ENCODE assay signal across 23 mouse cellular contexts in the genomic region with DNA sequence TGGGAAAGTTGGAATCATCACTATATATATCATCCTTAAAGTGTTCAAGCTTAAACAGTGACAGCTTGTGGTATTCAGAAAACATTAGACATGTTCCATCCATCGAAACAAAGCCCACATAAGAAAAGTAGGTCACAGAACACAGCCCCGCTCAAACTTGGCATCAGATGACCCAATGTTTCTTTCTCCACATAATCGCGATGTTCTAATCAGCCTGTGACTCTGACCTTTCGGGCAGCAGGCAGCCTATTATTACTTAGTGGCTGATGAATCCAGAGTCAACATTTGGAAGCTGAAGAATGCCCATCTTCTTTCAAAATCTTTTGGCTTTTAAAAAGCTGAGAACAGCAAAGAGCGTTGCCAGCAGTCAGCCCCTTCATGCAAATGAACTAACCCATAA.
DNase-seq lines count a peak whose midpoint lies in the region; ATAC-seq and TF ChIP-seq lines count a peak whose summit lies in the region.
"Had no signal": no experiment of that assay in that cellular context is flagged by ENCODE, and none has a peak within 500 bp of the region (broad histone marks: within the 10 kb centered on the region; RNA-seq: fewer than 3 reads in every experiment).

No protein-coding gene starts in this region.

- H3K4me2 ChIP-seq in forebrain, postnatal 0 days (ENCODE audit: low read depth), result no peak overlapping the region
- H3K4me2 ChIP-seq in lung, embryonic 16.5 days (ENCODE audit: low read depth, low read length), result no peak overlapping the region
- H3K4me2 ChIP-seq in intestine, embryonic 16.5 days (ENCODE audit: low read depth, low read length), result no peak overlapping the region
- H3K4me2 ChIP-seq: forebrain, embryonic 12.5 days; limb, embryonic 12.5 days; midbrain, embryonic 12.5 days; neural tube, embryonic 12.5 days had no signal

- ATAC-seq in CD4-positive, CD25-positive, alpha-beta regulatory T cell, adult 4 months, result no peak
- ATAC-seq in forebrain, postnatal 0 days, result peak; percentile 43
- peak; percentile 79 for ATAC-seq in lung, embryonic 16.5 days (ENCODE audit: low read depth)
- ATAC-seq in intestine, embryonic 16.5 days, result no peak

- H3K9me3 ChIP-seq in forebrain, postnatal 0 days (ENCODE audit: low read length), result no peaks in the 10 kb centered on the region
- no peaks in the 10 kb centered on the region for H3K9me3 ChIP-seq in forebrain, embryonic 10.5 days
- H3K9me3 ChIP-seq in lung, embryonic 16.5 days (ENCODE audit: control insufficient read depth, low read length), result no peaks in the 10 kb centered on the region
- no peaks in the 10 kb centered on the region for H3K9me3 ChIP-seq in intestine, embryonic 16.5 days (ENCODE audit: control insufficient read depth, low read length)
- H3K9me3 ChIP-seq: embryonic facial prominence, embryonic 10.5 days; forebrain, embryonic 12.5 days; heart, embryonic 10.5 days; limb, embryonic 12.5 days; midbrain, embryonic 12.5 days; neural tube, embryonic 12.5 days had no signal

- H3K4me3 ChIP-seq in forebrain, postnatal 0 days (ENCODE audit: low read depth, low read length), result no peak overlapping the region
- H3K4me3 ChIP-seq in forebrain, embryonic 10.5 days, result no peak overlapping the region
- H3K4me3 ChIP-seq in lung, embryonic 16.5 days (ENCODE audit: low read length), result no peak overlapping the region
- H3K4me3 ChIP-seq in intestine, embryonic 16.5 days (ENCODE audit: low read length), result no peak overlapping the region
- H3K4me3 ChIP-seq: embryonic facial prominence, embryonic 10.5 days; forebrain, embryonic 12.5 days; gastrocnemius, adult 2 months; heart, embryonic 10.5 days; limb, embryonic 12.5 days; midbrain, embryonic 12.5 days; neural tube, embryonic 12.5 days had no signal

- H3K27me3 ChIP-seq in forebrain, postnatal 0 days (ENCODE audit: insufficient read depth, low read length), result no peaks in the 10 kb centered on the region
- no peaks in the 10 kb centered on the region for H3K27me3 ChIP-seq in forebrain, embryonic 10.5 days (ENCODE audit: poor library complexity, severe bottlenecking)
- no peaks in the 10 kb centered on the region for H3K27me3 ChIP-seq in lung, embryonic 16.5 days (ENCODE audit: control insufficient read depth, insufficient read depth, low read depth, low read length)
- no peaks in the 10 kb centered on the region for H3K27me3 ChIP-seq in intestine, embryonic 16.5 days (replicated peaks; ENCODE audit: control insufficient read depth, insufficient read depth, low read length)
- H3K27me3 ChIP-seq: forebrain, embryonic 12.5 days; limb, embryonic 12.5 days; midbrain, embryonic 12.5 days; neural tube, embryonic 12.5 days had no signal

- peak; percentile 24 for DNase-seq in CD4-positive, CD25-positive, alpha-beta regulatory T cell, adult 2 months (ENCODE audit: low read depth, low spot score)
- DNase-seq in forebrain, postnatal 0 days, result no peak
- DNase-seq in forebrain, embryonic 10.5 days (ENCODE audit: extremely low spot score, low spot score), result no peak
- DNase-seq in lung, postnatal 25 days (ENCODE audit: low spot score), result no peak
- DNase-seq in brain, embryonic 14.5 days (ENCODE audit: low read depth), result peak; percentile 40
- DNase-seq: adrenal gland, postnatal 36 days; cerebellum, postnatal 36 days; gastrocnemius, adult 2 months; kidney, adult 9 months; kidney, postnatal 25 days; layer of hippocampus, adult 9-11 months; thymus, adult 18-20 months; thymus, postnatal 4 days had no signal

- TF ChIP-seq CTCF in forebrain, postnatal 0 days (IDR thresholded peaks at IDR 0.05; ENCODE audit: low read depth), result no peak
- TF ChIP-seq CTCF in brain, embryonic 14.5 days (IDR thresholded peaks at IDR 0.05; ENCODE audit: borderline replicate concordance, extremely low read depth, insufficient read depth, insufficient read length), result no peak

- H3K4me1 ChIP-seq in forebrain, postnatal 0 days (ENCODE audit: insufficient read depth), result no peaks in the 10 kb centered on the region
- peaks cover 3% of the 10 kb centered on the region; the same call in 1 of the 2 replicates for H3K4me1 ChIP-seq in forebrain, embryonic 10.5 days
- peaks cover 10% of the 10 kb centered on the region for H3K4me1 ChIP-seq in lung, embryonic 16.5 days (replicated peaks; ENCODE audit: control insufficient read depth, insufficient read depth, low read length)
- H3K4me1 ChIP-seq in intestine, embryonic 16.5 days (ENCODE audit: control insufficient read depth, insufficient read depth, low read length), result no peaks in the 10 kb centered on the region
- H3K4me1 ChIP-seq: forebrain, embryonic 12.5 days; midbrain, embryonic 12.5 days; neural tube, embryonic 12.5 days had no signal

- no peak overlapping the region for H3K9ac ChIP-seq in forebrain, postnatal 0 days
- no peak overlapping the region for H3K9ac ChIP-seq in lung, embryonic 16.5 days (ENCODE audit: low read length)
- H3K9ac ChIP-seq in intestine, embryonic 16.5 days (ENCODE audit: low read depth, low read length), result no peak overlapping the region
- H3K9ac ChIP-seq: forebrain, embryonic 12.5 days; limb, embryonic 12.5 days; liver, embryonic 14.5 days; midbrain, embryonic 12.5 days; neural tube, embryonic 12.5 days had no signal

- H3K27ac ChIP-seq in forebrain, postnatal 0 days (ENCODE audit: low read depth, low read length), result no peak overlapping the region
- no peak overlapping the region for H3K27ac ChIP-seq in forebrain, embryonic 10.5 days
- no peak overlapping the region for H3K27ac ChIP-seq in lung, embryonic 16.5 days (ENCODE audit: low read length)
- H3K27ac ChIP-seq in intestine, embryonic 16.5 days (ENCODE audit: low read length), result no peak overlapping the region
- H3K27ac ChIP-seq: embryonic facial prominence, embryonic 10.5 days; forebrain, embryonic 12.5 days; gastrocnemius, adult 2 months; heart, embryonic 10.5 days; limb, embryonic 12.5 days; liver, embryonic 14.5 days; midbrain, embryonic 12.5 days; neural tube, embryonic 12.5 days had no signal

- TF ChIP-seq POLR2A in brain, embryonic 14.5 days (IDR thresholded peaks at IDR 0.05; ENCODE audit: borderline replicate concordance, extremely low read depth, insufficient read depth, insufficient read length, poor library complexity, severe bottlenecking), result no peak

- no peaks in the 10 kb centered on the region for H3K36me3 ChIP-seq in forebrain, postnatal 0 days (ENCODE audit: insufficient read depth)
- H3K36me3 ChIP-seq in forebrain, embryonic 10.5 days (replicated peaks), result no peaks in the 10 kb centered on the region
- no peaks in the 10 kb centered on the region for H3K36me3 ChIP-seq in lung, embryonic 16.5 days (ENCODE audit: control insufficient read depth, insufficient read depth, low read length)
- no peaks in the 10 kb centered on the region for H3K36me3 ChIP-seq in intestine, embryonic 16.5 days (ENCODE audit: control insufficient read depth, insufficient read depth, low read length)
- H3K36me3 ChIP-seq: embryonic facial prominence, embryonic 10.5 days; forebrain, embryonic 12.5 days; heart, embryonic 10.5 days; limb, embryonic 12.5 days; midbrain, embryonic 12.5 days; neural tube, embryonic 12.5 days had no signal

- 18% methylated on average over 6 of the region's 6 CpGs for WGBS in forebrain, postnatal 0 days
- WGBS in forebrain, embryonic 10.5 days, result 80% methylated on average over 6 of the region's 6 CpGs
- WGBS in lung, embryonic 16.5 days, result 35% methylated on average over 6 of the region's 6 CpGs
- WGBS in intestine, embryonic 16.5 days, result 55% methylated on average over 6 of the region's 6 CpGs

Comparison
In these comparisons a context has a peak if more than half of its experiments do, and no peak if none do; other contexts are left out.
1. DNase-seq: peak in CD4-positive, CD25-positive, alpha-beta regulatory T cell, adult 2 months (single experiment) and brain, embryonic 14.5 days (single experiment); none in forebrain, postnatal 0 days (single experiment), forebrain, embryonic 10.5 days (single experiment) and lung, postnatal 25 days (single experiment).
2. ATAC-seq: peak in forebrain, postnatal 0 days (single experiment) and lung, embryonic 16.5 days (single experiment); none in CD4-positive, CD25-positive, alpha-beta regulatory T cell, adult 4 months (single experiment) and intestine, embryonic 16.5 days (single experiment).